Mouse (Mus musculus): ENCODE measurements around the gene Zfp3.

Gene Zfp3

GRCm38 (mm10) chr11:70763936-70764808 lies at the start of gene Zfp3:
Gene Zfp3, plus strand, starts transcription at chr11:70764209.
- peak; percentile 62 for DNase-seq (ENCODE audit: low spot score)

DNA sequence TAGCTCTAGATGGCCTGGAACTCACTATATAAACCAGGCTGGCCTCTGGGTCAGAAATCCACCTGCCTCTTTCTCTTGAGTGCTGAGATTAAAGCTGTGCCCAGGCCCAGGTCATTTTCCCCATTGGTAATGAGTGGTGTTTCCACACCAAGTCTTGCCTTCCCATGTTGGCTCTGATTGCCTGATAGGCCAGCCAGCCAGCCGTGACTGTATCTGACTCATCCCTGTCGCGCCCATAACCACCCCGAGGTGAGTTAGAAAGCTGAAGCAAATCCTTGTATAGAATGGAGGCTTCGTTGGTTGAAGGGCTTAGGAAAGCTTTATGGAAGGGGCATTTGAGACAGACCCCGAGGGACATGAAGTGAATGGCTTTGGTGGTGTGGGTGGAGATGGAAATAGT lies 48.2 kb upstream of the Zfp3 start:
- DNase-seq (ENCODE audit: low spot score), result no peak

GRCm38 (mm10) chr11:70718481-70718880 lies 45.5 kb upstream of the Zfp3 start:
- DNase-seq (ENCODE audit: low spot score), result no peak

DNA sequence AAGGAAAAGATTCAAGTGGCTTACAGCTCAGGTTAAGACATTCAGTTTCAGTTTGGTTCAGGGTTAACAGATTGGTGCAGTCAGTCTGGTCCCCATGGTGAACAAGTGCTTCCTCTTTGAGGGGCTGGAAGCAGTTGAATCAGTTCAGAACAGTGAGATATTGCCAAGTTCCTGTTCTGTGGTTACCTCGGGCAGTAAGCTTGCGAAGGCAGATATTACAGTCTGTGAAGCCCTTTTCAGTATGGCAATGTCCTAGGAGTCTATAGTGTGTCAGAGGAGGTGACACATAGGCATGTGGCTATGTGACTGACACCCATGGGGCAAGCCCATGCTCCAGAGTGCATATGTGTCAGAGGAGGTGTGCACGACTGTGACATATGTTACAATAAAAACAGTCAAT lies 43.4 kb upstream of the Zfp3 start:
- no peak for DNase-seq (ENCODE audit: low spot score)

- no peak for DNase-seq (ENCODE audit: low spot score)
Observed at GRCm38 (mm10) chr11:70721072-70721471, 42.9 kb upstream of the Zfp3 start.

DNA sequence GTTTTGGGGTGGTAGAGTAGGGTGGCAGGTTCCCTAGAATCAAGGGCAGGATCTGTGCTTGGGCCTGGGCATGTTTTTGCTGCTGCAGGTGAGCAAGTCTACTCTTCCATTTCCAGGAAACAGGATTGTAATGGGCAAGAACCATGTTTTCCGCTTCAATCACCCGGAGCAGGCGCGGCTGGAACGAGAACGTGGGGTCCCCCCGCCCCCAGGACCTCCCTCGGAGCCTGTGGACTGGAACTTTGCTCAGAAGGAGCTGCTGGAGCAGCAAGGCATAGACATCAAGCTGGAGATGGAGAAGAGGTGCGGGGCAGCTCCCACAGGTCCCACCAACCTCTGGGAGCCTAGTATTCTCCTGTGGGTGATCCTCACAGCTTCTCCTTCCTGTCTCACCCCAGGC lies 39.3 kb upstream of the Zfp3 start:
- no peak for DNase-seq (ENCODE audit: low spot score)

- no peak for DNase-seq (ENCODE audit: low spot score)
Observed at GRCm38 (mm10) chr11:70726585-70726984, 37.4 kb upstream of the Zfp3 start.

GRCm38 (mm10) chr11:70727385-70727784 lies 36.6 kb upstream of the Zfp3 start:
- DNase-seq (ENCODE audit: low spot score), result no peak

- DNase-seq (ENCODE audit: low spot score), result no peak
Observed at GRCm38 (mm10) chr11:70730427-70731038, 33.5 kb upstream of the Zfp3 start.

- no peak for DNase-seq (ENCODE audit: low spot score)
Observed at GRCm38 (mm10) chr11:70731178-70731577, 32.8 kb upstream of the Zfp3 start.

DNA sequence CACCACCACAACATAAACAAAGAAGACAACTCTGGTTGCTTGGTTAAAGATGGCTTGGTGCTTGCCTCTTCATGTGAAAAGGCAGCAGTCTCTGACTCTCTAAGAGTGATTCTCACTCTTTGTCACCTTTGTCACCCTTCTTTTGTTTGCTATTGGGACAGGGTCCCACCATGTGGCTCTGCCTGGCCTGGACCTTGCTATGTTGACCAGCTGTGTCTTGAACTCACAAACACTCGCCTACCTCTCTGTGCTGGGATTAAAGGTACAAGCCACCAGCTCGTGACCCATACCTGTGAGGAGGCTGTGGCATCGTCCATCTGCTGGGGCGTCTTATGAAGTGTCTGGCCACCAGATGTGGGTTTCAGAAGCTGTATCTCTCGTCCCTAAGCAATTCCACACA lies 30.8 kb upstream of the Zfp3 start:
- no peak for DNase-seq (ENCODE audit: low spot score)

DNA sequence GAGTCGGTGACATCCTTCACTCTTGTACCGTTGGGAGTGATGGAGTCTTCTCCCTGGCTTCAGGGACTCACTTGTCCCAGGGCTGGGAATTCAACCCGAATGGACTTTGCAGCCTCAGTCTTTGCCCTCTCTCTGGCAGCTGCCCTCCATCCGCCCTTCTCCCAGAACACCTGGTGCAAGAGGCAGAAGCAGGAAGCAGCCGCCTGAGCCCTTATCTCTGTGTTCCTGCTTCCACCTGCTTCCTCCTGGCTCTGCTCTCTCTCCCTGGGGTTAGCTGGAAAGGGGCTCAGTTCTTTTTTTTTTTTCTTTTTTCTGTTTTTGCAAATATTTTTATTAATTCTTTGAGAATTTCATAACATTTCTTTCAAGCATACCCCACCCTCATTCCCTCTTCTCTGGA lies 26.3 kb upstream of the Zfp3 start:
- DNase-seq (ENCODE audit: low spot score), result no peak

GRCm38 (mm10) chr11:70741603-70742002 lies 22.4 kb upstream of the Zfp3 start:
- DNase-seq (ENCODE audit: low spot score), result no peak

- no peak for DNase-seq (ENCODE audit: low spot score)
Observed at GRCm38 (mm10) chr11:70742117-70742516, 21.9 kb upstream of the Zfp3 start.

GRCm38 (mm10) chr11:70742581-70743459 lies 21.2 kb upstream of the Zfp3 start:
- DNase-seq (ENCODE audit: low spot score), result no peak

GRCm38 (mm10) chr11:70745636-70746035 lies 18.4 kb upstream of the Zfp3 start:
- no peak for DNase-seq (ENCODE audit: low spot score)

DNA sequence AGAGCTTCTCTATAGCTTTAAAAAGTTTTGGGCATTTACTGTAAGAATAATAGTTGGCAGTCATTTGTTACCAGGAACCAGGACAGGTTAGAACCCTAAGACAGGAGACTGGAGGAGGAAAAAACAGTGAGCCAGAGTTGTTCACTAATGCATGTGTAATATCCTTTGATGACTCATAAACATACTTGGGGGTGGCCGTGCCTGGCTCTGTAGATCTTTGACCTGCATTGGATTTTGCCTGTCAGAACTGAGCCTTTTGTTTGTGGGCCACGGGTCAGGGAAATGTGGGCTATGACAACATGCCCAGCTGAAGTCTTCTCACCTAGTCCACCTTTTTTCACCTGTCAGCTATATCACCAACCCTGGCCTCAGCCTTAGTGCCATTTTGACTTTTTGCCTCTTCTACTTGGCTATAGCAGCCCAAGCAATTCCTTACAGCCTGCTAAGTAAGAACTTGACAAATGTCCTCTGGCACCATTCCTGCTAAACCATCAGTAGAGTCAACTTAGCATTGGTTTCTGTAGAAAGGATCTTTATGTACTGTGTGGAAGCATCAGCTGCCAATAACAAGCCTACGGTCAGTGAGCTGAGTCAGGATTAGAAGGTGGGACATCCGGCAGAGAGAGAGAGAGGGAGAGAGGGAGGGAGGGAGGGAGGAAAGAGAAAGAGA lies 16.0 kb upstream of the Zfp3 start:
- DNase-seq (ENCODE audit: low spot score), result no peak

DNA sequence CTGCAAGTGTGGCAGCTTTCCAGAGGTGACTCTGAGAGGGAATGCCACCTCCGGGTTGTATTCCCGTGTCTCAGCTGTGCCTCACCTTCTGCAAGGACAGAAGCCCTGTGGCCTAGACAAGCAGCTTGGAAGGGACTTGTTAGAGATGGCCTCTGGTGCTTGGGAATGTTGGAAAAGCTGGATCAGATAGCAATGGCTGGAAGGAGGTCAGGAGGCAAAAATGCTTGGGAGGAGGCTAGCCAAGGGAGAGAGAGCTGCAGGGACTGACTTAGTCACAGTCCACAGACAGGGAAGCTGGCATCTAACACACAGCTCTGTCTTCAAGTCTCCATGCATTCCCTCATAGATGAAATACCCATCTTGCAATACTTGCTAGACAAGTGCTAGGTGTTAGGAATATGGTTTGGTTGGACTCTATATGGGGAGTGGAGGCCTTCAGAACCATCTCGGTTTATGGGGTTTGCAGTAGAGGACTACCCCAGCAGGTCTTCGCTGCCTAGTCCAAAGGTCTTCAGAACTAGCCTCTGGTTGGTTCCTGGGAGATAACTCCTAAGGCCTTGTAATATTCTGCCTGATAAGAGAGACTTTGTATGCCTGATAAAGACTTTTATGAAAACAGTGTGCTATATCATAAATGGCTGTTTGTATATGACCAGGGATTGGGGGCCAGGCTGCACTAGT lies 11.5 kb upstream of the Zfp3 start:
- DNase-seq (ENCODE audit: low spot score), result no peak

DNA sequence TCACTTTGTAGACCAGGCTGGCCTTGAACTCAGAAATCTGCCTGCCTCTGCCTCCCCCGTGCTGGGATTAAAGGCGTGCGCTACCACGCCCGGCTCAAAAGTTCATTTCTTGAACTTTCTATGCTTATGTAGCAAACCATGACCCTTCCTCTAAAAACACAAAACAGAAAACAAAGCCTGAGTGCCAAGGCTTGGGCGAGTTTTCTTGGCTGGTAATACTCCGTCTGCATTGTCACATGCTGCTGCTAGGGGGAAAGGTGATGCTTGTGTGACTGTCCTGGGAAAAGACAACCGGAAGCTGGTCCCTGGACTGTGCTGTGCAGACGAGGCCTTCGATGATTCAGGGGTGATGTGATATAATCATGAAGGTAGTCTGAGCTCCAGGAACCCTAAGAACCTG lies 10.9 kb upstream of the Zfp3 start:
- DNase-seq (ENCODE audit: low spot score), result no peak

GRCm38 (mm10) chr11:70754476-70754875 lies 9.5 kb upstream of the Zfp3 start:
- no peak for DNase-seq (ENCODE audit: low spot score)

DNA sequence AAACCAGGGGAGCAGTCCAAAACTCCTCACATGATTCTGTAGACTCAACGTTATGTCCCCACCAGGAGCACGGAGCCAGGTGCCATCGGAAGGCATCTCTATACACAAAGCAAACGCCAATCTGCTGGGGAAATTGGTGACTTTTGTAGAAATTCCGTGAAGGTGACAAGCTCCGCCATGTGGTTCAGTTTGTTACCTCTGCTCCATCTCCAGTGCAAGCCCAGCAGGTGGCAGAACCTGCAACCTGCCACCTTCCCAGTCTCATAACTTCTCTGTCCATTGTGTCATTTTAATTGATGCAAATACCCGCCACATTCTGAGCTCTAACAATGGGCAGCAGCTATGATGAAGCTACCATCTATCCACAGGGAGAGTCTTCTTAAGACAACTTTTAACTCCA lies 9.1 kb upstream of the Zfp3 start:
- no peak for DNase-seq (ENCODE audit: low spot score)

DNA sequence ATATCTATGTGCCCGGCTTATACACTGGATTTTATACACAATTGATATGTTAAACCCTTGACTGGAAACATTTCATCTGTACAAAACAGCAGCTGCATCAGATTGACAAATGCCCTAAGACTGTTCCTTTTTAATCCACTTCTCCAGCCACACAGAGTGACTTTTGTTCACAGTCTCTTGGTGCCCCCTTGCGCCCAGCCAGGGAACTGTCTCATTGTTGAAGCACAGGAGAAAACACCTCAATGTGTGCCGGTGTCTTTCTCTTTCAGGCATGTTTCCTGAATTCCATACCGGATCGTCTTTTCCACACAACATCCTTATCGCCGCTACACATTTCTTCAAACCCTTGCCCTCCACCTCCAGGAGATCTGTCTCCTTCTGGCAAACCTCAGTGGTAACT lies 8.4 kb upstream of the Zfp3 start:
- DNase-seq (ENCODE audit: low spot score), result peak; percentile 79
